Mouse (Mus musculus): Measurements from ENCODE around the gene Def6.

Def6 gene

GRCm38 (mm10) chr17:28240846-28241245 lies 33.3 kb downstream of the Def6 start:
- DNase-seq (ENCODE audit: low read depth, low spot score) = no peak

- DNase-seq (ENCODE audit: low read depth, low spot score) = no peak
Observed at GRCm38 (mm10) chr17:28242296-28242695, 34.7 kb downstream of the Def6 start.

GRCm38 (mm10) chr17:28244214-28244613 lies 36.6 kb downstream of the Def6 start:
- no peak for DNase-seq (ENCODE audit: low read depth, low spot score)

- DNase-seq (ENCODE audit: low read depth, low spot score) = peak; percentile 44
Observed at GRCm38 (mm10) chr17:28244714-28245113, 37.1 kb downstream of the Def6 start.

- no peak for DNase-seq (ENCODE audit: low read depth, low spot score)
Observed at GRCm38 (mm10) chr17:28246640-28247039, 39.1 kb downstream of the Def6 start.

- DNase-seq (ENCODE audit: low read depth, low spot score) = no peak
Observed at GRCm38 (mm10) chr17:28247613-28248012, 40.0 kb downstream of the Def6 start.

GRCm38 (mm10) chr17:28249062-28249461 lies 41.5 kb downstream of the Def6 start:
- no peak for DNase-seq (ENCODE audit: low read depth, low spot score)

- DNase-seq (ENCODE audit: low read depth, low spot score) = no peak
Observed at GRCm38 (mm10) chr17:28251579-28252280, 44.2 kb downstream of the Def6 start.

- DNase-seq (ENCODE audit: low read depth, low spot score) = no peak
Observed at GRCm38 (mm10) chr17:28252281-28252648, 44.7 kb downstream of the Def6 start.

- peak; percentile 63 for DNase-seq (ENCODE audit: low read depth, low spot score)
Observed at GRCm38 (mm10) chr17:28253216-28253615, 45.6 kb downstream of the Def6 start.

GRCm38 (mm10) chr17:28254804-28255203 lies 47.2 kb downstream of the Def6 start:
- no peak for DNase-seq (ENCODE audit: low read depth, low spot score)

GRCm38 (mm10) chr17:28255651-28256050 lies 48.1 kb downstream of the Def6 start:
- no peak for DNase-seq (ENCODE audit: low read depth, low spot score)

GRCm38 (mm10) chr17:28256651-28257328 lies 49.2 kb downstream of the Def6 start:
- DNase-seq (ENCODE audit: low read depth, low spot score) = peak; percentile 62

GRCm38 (mm10) chr17:28258325-28258724 lies 50.7 kb downstream of the Def6 start:
- no peak for DNase-seq (ENCODE audit: low read depth, low spot score)

- DNase-seq (ENCODE audit: low read depth, low spot score) = no peak
Observed at GRCm38 (mm10) chr17:28259890-28260542, 52.4 kb downstream of the Def6 start.

GRCm38 (mm10) chr17:28260543-28260909 lies 52.9 kb downstream of the Def6 start:
- DNase-seq (ENCODE audit: low read depth, low spot score) = no peak

- no peak for DNase-seq (ENCODE audit: low read depth, low spot score)
Observed at GRCm38 (mm10) chr17:28261795-28262194, 54.2 kb downstream of the Def6 start.

- DNase-seq (ENCODE audit: low read depth, low spot score) = no peak
Observed at GRCm38 (mm10) chr17:28263181-28263894, 55.8 kb downstream of the Def6 start.

- no peak for DNase-seq (ENCODE audit: low read depth, low spot score)
Observed at GRCm38 (mm10) chr17:28267251-28267650, 59.7 kb downstream of the Def6 start.

- DNase-seq (ENCODE audit: low read depth, low spot score) = no peak
Observed at GRCm38 (mm10) chr17:28270165-28270564, 62.6 kb downstream of the Def6 start.

GRCm38 (mm10) chr17:28271537-28272266 lies 64.1 kb downstream of the Def6 start:
- no peak for DNase-seq (ENCODE audit: low read depth, low spot score)

- DNase-seq (ENCODE audit: low read depth, low spot score) = no peak
Observed at GRCm38 (mm10) chr17:28272281-28272680, 64.7 kb downstream of the Def6 start.

Data from mesoderm, embryonic 11.5 days (tissue).